Mouse (Mus musculus): ENCODE measurements around the gene 6430550D23Rik. TPM values are rescaled to one million over a fixed set of nuclear protein-coding genes. Genes with fewer than 3 reads are reported as not detected.

6430550D23Rik gene
- polyA plus RNA-seq, 1 experiment from 2014 or later = 0.90 TPM

DNA sequence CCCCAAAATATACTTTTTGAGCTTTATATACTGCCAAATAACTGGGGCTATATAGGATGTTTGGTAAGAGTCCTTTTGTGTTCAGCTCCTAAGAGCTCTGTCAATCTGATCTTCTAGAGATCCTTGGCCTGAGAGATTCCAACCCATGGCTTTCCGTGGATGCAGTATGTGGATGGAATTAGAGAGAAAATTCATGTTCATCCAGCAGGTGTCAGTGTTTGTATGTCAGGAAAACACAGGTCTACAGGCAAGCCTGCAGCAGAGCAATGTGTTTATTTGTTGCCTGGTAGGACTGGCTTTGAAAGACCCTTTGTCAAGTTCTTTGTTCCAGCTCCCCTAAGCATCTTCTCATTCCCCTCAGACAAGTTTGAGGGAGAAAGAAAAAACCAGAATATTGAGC is 44.8 kb downstream of the 6430550D23Rik start:
- no peak overlapping the region for H3K4me2 ChIP-seq (ENCODE audit: low read depth, low read length)
- TF ChIP-seq CTCF (IDR thresholded peaks at IDR 0.05; ENCODE audit: low read depth) (peak; percentile 73), EP300 (IDR thresholded peaks at IDR 0.05; ENCODE audit: low read depth) (no peak)
- no peak for DNase-seq
- H3K4me3 ChIP-seq (ENCODE audit: low read depth, low read length) = no peak overlapping the region
- H3K27ac ChIP-seq (ENCODE audit: low read depth) = no peak overlapping the region
- no peaks in the 10 kb centered on the region for H3K9me3 ChIP-seq (ENCODE audit: low read length)
- no peak overlapping the region for H3K9ac ChIP-seq (replicated peaks)
- H3K36me3 ChIP-seq (replicated peaks; ENCODE audit: insufficient read depth, low read length) = peaks cover 40% of the 10 kb centered on the region
- ATAC-seq = no peak
- WGBS (ENCODE audit: insufficient replicate concordance) = 63% methylated on average over 1 of the region's 1 CpGs
- no peaks in the 10 kb centered on the region for H3K4me1 ChIP-seq (ENCODE audit: insufficient read depth)
- no peaks in the 10 kb centered on the region for H3K27me3 ChIP-seq (ENCODE audit: insufficient read depth, low read length)

DNA sequence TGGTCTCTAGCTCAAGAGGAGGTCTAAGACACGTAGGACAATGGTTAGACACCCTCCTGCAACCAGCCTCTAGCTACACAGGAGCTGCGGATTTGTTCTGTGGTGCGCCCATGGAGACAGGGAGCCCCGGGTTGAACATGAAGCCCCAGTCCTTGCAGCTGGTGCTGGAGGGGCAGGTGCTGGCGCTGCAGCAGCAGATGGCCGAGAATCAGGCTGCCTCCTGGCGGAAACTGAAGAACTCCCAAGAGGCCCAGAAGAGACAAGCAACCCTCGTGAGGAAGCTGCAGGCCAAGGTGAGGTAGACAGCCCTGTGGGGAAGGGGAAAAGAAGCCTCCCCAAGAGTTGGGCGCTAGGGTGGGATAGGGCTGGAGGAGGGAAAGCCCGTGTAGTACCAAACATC is 45.9 kb downstream of the 6430550D23Rik start:
- 80% methylated on average over 10 of the region's 10 CpGs for WGBS (ENCODE audit: insufficient replicate concordance)
- H3K27ac ChIP-seq (ENCODE audit: low read depth) = no peak overlapping the region
- ATAC-seq = peak; percentile 27; the same call in 1 of the 2 replicates
- H3K4me3 ChIP-seq (ENCODE audit: low read depth, low read length) = no peak overlapping the region
- no peaks in the 10 kb centered on the region for H3K27me3 ChIP-seq (ENCODE audit: insufficient read depth, low read length)
- H3K4me1 ChIP-seq (ENCODE audit: insufficient read depth) = peaks cover 5% of the 10 kb centered on the region
- peaks cover 29% of the 10 kb centered on the region for H3K36me3 ChIP-seq (replicated peaks; ENCODE audit: insufficient read depth, low read length)
- no peak overlapping the region for H3K4me2 ChIP-seq (ENCODE audit: low read depth, low read length)
- no peak overlapping the region for H3K9ac ChIP-seq (replicated peaks)
- H3K9me3 ChIP-seq (ENCODE audit: low read length) = no peaks in the 10 kb centered on the region
- DNase-seq = peak; percentile 41
- TF ChIP-seq EP300 (IDR thresholded peaks at IDR 0.05; ENCODE audit: low read depth) (no peak), CTCF (IDR thresholded peaks at IDR 0.05; ENCODE audit: low read depth) (no peak)

DNA sequence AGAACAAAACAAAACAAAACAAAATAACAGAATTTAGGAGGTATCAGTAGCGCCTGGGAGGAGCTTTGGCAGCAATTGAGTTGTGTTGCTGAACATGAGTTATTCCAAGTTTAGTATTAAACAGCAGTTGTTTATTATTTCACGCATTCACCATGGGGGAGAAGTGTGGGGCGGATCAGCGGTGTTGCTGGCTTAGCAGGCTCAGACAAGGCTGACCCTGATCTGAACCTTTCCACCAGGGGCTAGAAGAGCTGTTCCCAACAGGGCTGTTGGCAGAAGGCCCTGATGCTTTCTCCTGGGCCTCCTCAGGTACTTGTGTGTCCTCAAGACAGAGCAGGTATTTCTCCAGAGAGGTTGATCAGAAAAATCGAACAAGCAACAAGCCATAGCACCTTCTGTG is 47.8 kb downstream of the 6430550D23Rik start:
- ATAC-seq (no peak), DNase-seq (no peak)

DNA sequence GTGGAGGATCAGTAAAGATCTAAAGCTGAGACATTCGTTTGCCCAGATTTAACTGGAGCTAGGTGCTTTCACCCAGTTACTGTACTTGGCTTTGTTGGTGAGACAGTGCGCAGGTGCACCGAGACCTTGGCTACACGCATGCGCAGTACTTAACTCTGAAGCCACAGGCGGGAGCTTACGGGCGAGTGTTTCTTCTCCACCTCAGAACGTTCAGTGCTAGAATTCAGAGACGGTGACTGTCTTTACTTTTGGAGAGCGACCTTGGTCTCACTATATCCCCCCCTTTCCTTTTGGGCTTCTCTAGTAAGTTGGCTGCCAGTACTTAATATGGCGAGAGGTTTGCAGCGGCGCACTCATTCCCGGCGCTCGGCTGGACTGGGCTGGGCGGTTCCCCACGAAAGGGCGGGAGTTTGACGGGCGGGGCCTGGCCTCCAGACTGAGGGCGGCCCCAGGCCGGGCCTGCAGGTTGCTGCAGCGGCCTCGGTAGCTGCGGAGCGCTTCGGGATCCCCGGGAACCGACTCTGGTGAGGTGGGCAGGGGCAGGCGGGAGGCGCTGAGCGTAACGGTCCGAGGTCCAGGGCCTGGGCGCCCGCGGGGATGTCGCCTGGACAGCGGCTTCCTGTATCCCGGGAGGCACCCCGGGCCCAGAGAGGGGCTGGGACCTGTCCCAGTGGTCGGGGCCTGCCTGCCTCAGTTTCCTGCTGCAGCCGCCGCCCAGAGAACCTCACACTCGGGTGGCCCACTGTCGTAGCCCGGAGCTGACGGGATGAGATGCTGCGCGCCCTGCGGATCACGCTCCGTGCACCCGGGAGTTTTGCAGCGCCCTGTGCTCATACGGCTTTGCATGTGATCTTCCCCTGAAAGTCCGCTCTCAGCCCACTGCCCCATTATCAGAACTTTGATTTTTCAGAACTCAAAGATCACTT is 51.4 kb downstream of the 6430550D23Rik start, which contains the start of gene Cep250:
TSS of gene Cep250 (plus strand) at position 325 of the 926 bp plus-strand sequence.
- TF ChIP-seq EP300 (IDR thresholded peaks at IDR 0.05; ENCODE audit: low read depth) (no peak), CTCF (IDR thresholded peaks at IDR 0.05; ENCODE audit: low read depth) (no peak)
- Histone ChIP-seq H3K4me3 (ENCODE audit: low read depth, low read length) (peak within 1 kb of the TSS; percentile 94), H3K9me3 (ENCODE audit: low read length) (no peaks in the 10 kb centered on the region), H3K36me3 (replicated peaks; ENCODE audit: insufficient read depth, low read length) (no peaks in the 10 kb centered on the region), H3K9ac (replicated peaks) (peak within 1 kb of the TSS; percentile 89), H3K4me1 (ENCODE audit: insufficient read depth) (peaks cover 5% of the 10 kb centered on the region), H3K4me2 (ENCODE audit: low read depth, low read length) (peak within 1 kb of the TSS; percentile 99), H3K27ac (ENCODE audit: low read depth) (peak within 1 kb of the TSS; percentile 79), H3K27me3 (ENCODE audit: insufficient read depth, low read length) (no peaks in the 10 kb centered on the region)
- WGBS (ENCODE audit: insufficient replicate concordance) = under 1% methylated on average over 59 of the region's 59 CpGs
- ATAC-seq (peak; percentile 99), DNase-seq (peak; percentile 95)

More for the DNA sequence above, 47.8 kb downstream of the 6430550D23Rik start:
- no peak overlapping the region for H3K9ac ChIP-seq (replicated peaks)
- no peak for TF ChIP-seq EP300 (IDR thresholded peaks at IDR 0.05; ENCODE audit: low read depth)
- no peak for TF ChIP-seq CTCF (IDR thresholded peaks at IDR 0.05; ENCODE audit: low read depth)
- H3K4me1 ChIP-seq (ENCODE audit: insufficient read depth) = peaks cover 5% of the 10 kb centered on the region
- H3K27me3 ChIP-seq (ENCODE audit: insufficient read depth, low read length) = no peaks in the 10 kb centered on the region
- H3K27ac ChIP-seq (ENCODE audit: low read depth) = no peak overlapping the region
- H3K4me2 ChIP-seq (ENCODE audit: low read depth, low read length) = no peak overlapping the region
- peaks cover 17% of the 10 kb centered on the region for H3K36me3 ChIP-seq (replicated peaks; ENCODE audit: insufficient read depth, low read length)
- H3K9me3 ChIP-seq (ENCODE audit: low read length) = no peaks in the 10 kb centered on the region
- no peak overlapping the region for H3K4me3 ChIP-seq (ENCODE audit: low read depth, low read length)
- 73% methylated on average over 5 of the region's 5 CpGs for WGBS (ENCODE audit: insufficient replicate concordance)

DNA sequence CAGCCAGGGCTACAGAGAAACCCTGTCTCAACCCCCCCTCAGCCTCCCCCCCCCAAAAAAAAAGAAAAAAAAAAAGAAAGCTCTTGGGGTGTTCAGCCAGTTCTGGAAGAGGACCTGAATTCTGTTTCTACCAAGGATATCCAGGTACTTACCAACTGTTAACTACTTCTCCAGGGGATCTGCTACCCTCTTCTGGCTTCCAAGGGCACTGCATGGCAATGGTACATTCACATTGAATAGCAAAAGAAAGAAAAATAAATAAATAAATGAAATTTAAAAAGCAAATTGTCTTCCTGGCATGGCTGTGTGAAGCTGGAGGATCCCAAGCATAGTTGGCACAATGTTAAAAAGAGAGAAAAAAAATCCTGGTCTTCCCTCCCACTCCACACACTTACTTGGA is 55.8 kb downstream of the 6430550D23Rik start:
- TF ChIP-seq CTCF (IDR thresholded peaks at IDR 0.05; ENCODE audit: low read depth) (peak; percentile 72), EP300 (IDR thresholded peaks at IDR 0.05; ENCODE audit: low read depth) (no peak)
- no peak overlapping the region for H3K27ac ChIP-seq (ENCODE audit: low read depth)
- no peaks in the 10 kb centered on the region for H3K36me3 ChIP-seq (replicated peaks; ENCODE audit: insufficient read depth, low read length)
- ATAC-seq (no peak), DNase-seq (peak; percentile 44)
- H3K27me3 ChIP-seq (ENCODE audit: insufficient read depth, low read length) = no peaks in the 10 kb centered on the region
- no peak overlapping the region for H3K4me2 ChIP-seq (ENCODE audit: low read depth, low read length)
- no peak overlapping the region for H3K9ac ChIP-seq (replicated peaks)
- no peak overlapping the region for H3K4me3 ChIP-seq (ENCODE audit: low read depth, low read length)
- peaks cover 5% of the 10 kb centered on the region for H3K4me1 ChIP-seq (ENCODE audit: insufficient read depth)
- H3K9me3 ChIP-seq (ENCODE audit: low read length) = no peaks in the 10 kb centered on the region

DNA sequence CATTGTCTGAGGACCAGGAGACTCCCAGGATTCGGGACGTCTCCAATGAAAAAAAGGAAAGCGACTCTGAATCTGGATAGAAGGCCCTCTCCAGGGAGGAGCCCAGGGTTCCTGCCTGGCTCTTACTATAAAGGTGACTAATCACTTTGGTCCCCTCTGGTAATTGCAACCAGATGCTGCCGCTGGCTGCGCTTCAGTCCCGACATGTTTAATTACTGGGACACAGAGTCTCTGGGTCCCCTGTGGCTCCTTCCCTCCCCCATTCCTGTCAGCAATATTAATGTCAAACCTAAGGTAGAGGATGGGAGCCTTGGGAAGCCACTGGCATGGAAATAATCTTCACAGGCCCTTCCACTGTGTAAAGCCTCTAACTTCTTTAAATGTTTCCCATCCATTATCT is 58.4 kb downstream of the 6430550D23Rik start:
- 71% methylated on average over 6 of the region's 6 CpGs for WGBS (ENCODE audit: insufficient replicate concordance)
- H3K9me3 ChIP-seq (ENCODE audit: low read length) = no peaks in the 10 kb centered on the region
- no peak overlapping the region for H3K27ac ChIP-seq (ENCODE audit: low read depth)
- H3K4me2 ChIP-seq (ENCODE audit: low read depth, low read length) = no peak overlapping the region
- peaks cover 5% of the 10 kb centered on the region; the same call in 1 of the 2 replicates for H3K4me1 ChIP-seq (ENCODE audit: insufficient read depth)
- H3K27me3 ChIP-seq (ENCODE audit: insufficient read depth, low read length) = no peaks in the 10 kb centered on the region
- H3K36me3 ChIP-seq (replicated peaks; ENCODE audit: insufficient read depth, low read length) = no peaks in the 10 kb centered on the region
- H3K9ac ChIP-seq (replicated peaks) = no peak overlapping the region
- H3K4me3 ChIP-seq (ENCODE audit: low read depth, low read length) = no peak overlapping the region
- TF ChIP-seq CTCF (IDR thresholded peaks at IDR 0.05; ENCODE audit: low read depth) = no peak
- ATAC-seq (no peak), DNase-seq (no peak)
